Mouse (Mus musculus) ES-Bruce4 (cell line): ENCODE measurements around the gene Trak2.

ENCODE experiments used
- CTCF ChIP-seq: IDR thresholded peaks from one replicate; pipeline ENCODE4 v1.8.1; 2011; ENCODE audit warnings: low read depth, low read length
- EP300 ChIP-seq: IDR thresholded peaks from 2 replicates; pipeline ENCODE4 v1.6.1; 2011; ENCODE audit warnings: low read depth, low read length; ENCODE audit not compliant: insufficient read depth
- POLR2A ChIP-seq: IDR thresholded peaks from one replicate; pipeline ENCODE4 v1.8.1; 2011; ENCODE audit warnings: low read length; ENCODE audit not compliant: insufficient read depth

DNA sequence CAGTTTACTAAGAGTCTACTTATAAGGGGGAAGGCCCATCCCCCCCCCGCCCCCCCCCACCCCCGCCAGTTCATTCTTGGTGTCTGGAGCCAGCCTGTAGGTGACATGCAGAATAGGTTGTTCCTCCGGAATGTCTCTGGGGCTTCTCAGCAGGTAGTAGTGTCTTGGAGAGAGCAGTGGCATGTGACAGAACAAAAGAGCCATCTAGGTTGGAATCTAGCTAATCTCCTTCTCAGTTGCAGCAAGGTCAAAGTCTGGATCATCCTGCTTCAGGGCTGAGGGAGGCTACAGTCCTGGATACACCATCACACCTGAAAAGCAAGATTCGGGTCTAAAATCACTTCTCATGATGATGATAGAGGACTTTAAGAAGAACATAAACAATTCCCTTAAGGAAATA is 87.6 kb downstream of the Trak2 start:
- TF ChIP-seq POLR2A (no peak), CTCF (no peak), EP300 (no peak)
